Mouse (Mus musculus) liver, embryonic 14.5 days (tissue): ENCODE measurements at regions not wholly inside any gene's neighbourhood (a gene's known extent, or its start where the extent isn't known, plus 50 kb on each side); places are given as distances from the start of the nearest gene placed in this dataset.

ENCODE experiments used
- CTCF ChIP-seq: IDR thresholded peaks from 2 replicates; pipeline ENCODE4 v1.5.1; 2016; ENCODE audit warnings: antibody characterized with exemption, low read depth, control low read depth
- EP300 ChIP-seq: IDR thresholded peaks from 2 replicates; pipeline ENCODE4 v1.6.1; 2016; ENCODE audit warnings: antibody characterized with exemption, low read depth

DNA sequence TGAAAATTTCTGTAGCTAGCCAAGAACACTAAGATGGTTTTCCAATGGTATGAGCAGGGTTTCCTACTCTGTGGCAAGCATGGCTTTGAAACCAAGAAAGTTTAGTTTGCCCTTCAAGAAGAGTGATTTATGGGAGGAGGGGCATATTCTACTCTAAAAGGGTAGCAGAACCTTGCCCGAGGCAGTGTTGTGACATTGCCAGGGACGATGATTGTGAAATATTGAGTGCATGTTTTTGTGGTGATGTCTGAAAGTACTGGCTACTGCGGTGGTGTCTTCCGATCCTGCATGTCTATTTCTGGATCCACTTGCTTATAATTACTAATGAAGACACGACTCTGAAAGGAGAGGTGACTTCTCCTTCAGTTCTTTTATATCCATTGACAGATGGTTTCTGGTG lies 439.1 kb upstream of the Mef2c start:
- TF ChIP-seq CTCF (no peak), EP300 (no peak)
